Mouse (Mus musculus): Measurements from ENCODE around the gene Ccdc103. TPM values are rescaled to one million over a fixed set of nuclear protein-coding genes. Genes with fewer than 3 reads are reported as not detected.

The Ccdc103 gene
- under 1 TPM; 0.32 to 0.36 TPM for total RNA-seq (2021)
- long read RNA-seq, experiment 1: 0 reads
- long read RNA-seq, experiment 2, partial matches to known transcripts: 2 of 2 reads
- long read RNA-seq, experiment 2, other reads (novel, unspliced or antisense): 0 of 2 reads

- peak; percentile 87 to 92 for DNase-seq (ENCODE audit: low spot score in 2 of 2)
Observed at GRCm38 (mm10) chr11:102880585-102881313, at the start of gene Ccdc103, which contains the start of gene Eftud2. Gene Ccdc103 (plus strand): TSS chr11:102881204. Gene Eftud2 (minus strand): TSS chr11:102880985.

- DNase-seq (ENCODE audit: low spot score in 2 of 2): no peak
Observed at GRCm38 (mm10) chr11:102832700-102833297, 48.2 kb upstream of the Ccdc103 start.

GRCm38 (mm10) chr11:102834219-102834618 is 46.8 kb upstream of the Ccdc103 start:
- DNase-seq (ENCODE audit: low spot score in 2 of 2): no peak

GRCm38 (mm10) chr11:102835549-102835948 is 45.5 kb upstream of the Ccdc103 start, which contains the start of gene Higd1b:
Gene Higd1b (plus strand): TSS chr11:102835849.
- DNase-seq (ENCODE audit: low spot score in 2 of 2): no peak

- no peak for DNase-seq (ENCODE audit: low spot score in 2 of 2)
Observed at GRCm38 (mm10) chr11:102836146-102836545, 44.9 kb upstream of the Ccdc103 start.

- no peak for DNase-seq (ENCODE audit: low spot score in 2 of 2)
Observed at GRCm38 (mm10) chr11:102837385-102837784, 43.6 kb upstream of the Ccdc103 start.

- DNase-seq (ENCODE audit: low spot score in 2 of 2): no peak
Observed at GRCm38 (mm10) chr11:102838126-102838525, 42.9 kb upstream of the Ccdc103 start.

GRCm38 (mm10) chr11:102838616-102839150 is 42.3 kb upstream of the Ccdc103 start:
- no peak for DNase-seq (ENCODE audit: low spot score in 2 of 2)

GRCm38 (mm10) chr11:102845926-102846325 is 35.1 kb upstream of the Ccdc103 start:
- DNase-seq (ENCODE audit: low spot score in 2 of 2): no peak

- DNase-seq (ENCODE audit: low spot score in 2 of 2): peak; percentile 76 to 80
Observed at GRCm38 (mm10) chr11:102851883-102852282, 29.1 kb upstream of the Ccdc103 start.

GRCm38 (mm10) chr11:102853760-102854159 is 27.2 kb upstream of the Ccdc103 start:
- no peak for DNase-seq (ENCODE audit: low spot score in 2 of 2)

GRCm38 (mm10) chr11:102855941-102856340 is 25.1 kb upstream of the Ccdc103 start:
- DNase-seq (ENCODE audit: low spot score in 2 of 2): no peak

GRCm38 (mm10) chr11:102858951-102859350 is 22.1 kb upstream of the Ccdc103 start:
- DNase-seq (ENCODE audit: low spot score in 2 of 2): no peak

GRCm38 (mm10) chr11:102859933-102860332 is 21.1 kb upstream of the Ccdc103 start:
- DNase-seq (ENCODE audit: low spot score in 2 of 2): no peak

GRCm38 (mm10) chr11:102864272-102864671 is 16.7 kb upstream of the Ccdc103 start:
- peak; percentile 56 to 66 for DNase-seq (ENCODE audit: low spot score in 2 of 2)

- DNase-seq (ENCODE audit: low spot score in 2 of 2): no peak
Observed at GRCm38 (mm10) chr11:102874801-102875334, 6.1 kb upstream of the Ccdc103 start.

GRCm38 (mm10) chr11:102879558-102879957 is 1.4 kb upstream of the Ccdc103 start:
- no peak for DNase-seq (ENCODE audit: low spot score in 2 of 2)

GRCm38 (mm10) chr11:102881314-102882198 is 552 bp downstream of the Ccdc103 start:
- no peak for DNase-seq (ENCODE audit: low spot score in 2 of 2)

GRCm38 (mm10) chr11:102884616-102885219 is 3.7 kb downstream of the Ccdc103 start, which contains the start of gene Fam187a:
Gene Fam187a (plus strand): TSS chr11:102885169.
- DNase-seq (ENCODE audit: low spot score in 2 of 2): no peak

- no peak for DNase-seq (ENCODE audit: low spot score in 2 of 2)
Observed at GRCm38 (mm10) chr11:102887433-102887832, 6.4 kb downstream of the Ccdc103 start.
